Mouse (Mus musculus): Measurements from ENCODE around the gene Magea1. TPM values are rescaled to one million over a fixed set of nuclear protein-coding genes. Genes with fewer than 3 reads are reported as not detected.
"Not testable (repeated sequence)": the region's sequence is repeated elsewhere in the genome, so short reads cannot be mapped to it uniquely, and the experiment has no call there.

Gene Magea1
- not detected for polyA plus RNA-seq (2012; fragmentation: generic; extraction: Trizol)

DNA sequence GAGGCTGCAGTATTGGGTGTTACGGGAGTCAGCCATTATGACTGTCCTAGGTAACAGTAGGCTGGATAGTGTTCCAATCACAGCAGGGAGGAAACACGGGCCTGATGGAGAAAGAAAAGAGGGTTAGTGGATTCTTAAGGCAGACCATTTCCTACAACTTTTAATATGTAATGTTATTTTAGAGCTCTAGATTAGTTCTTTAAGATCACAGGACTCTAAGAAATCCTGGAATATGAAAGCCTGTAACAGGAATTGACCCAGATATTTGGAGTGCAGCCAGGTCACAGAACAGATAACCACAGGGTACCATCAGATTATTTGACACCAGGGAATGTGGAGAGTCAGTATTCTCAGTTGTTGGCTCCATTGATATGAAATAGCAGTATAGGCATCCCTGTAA, at the start of gene Magea1:
Magea1 (minus strand) TSS at position 101 of the 400 bp plus-strand sequence.
- H3K79me2 ChIP-seq (ENCODE audit: control insufficient read depth, insufficient read depth); H3K4me3 ChIP-seq; H3K27me3 ChIP-seq (ENCODE audit: control insufficient read depth, insufficient read depth, insufficient read length); H3ac ChIP-seq (ENCODE audit: control insufficient read depth, insufficient read length); H3K4me2 ChIP-seq (ENCODE audit: low read depth); H3K36me3 ChIP-seq (ENCODE audit: control insufficient read depth, insufficient read depth): not testable (repeated sequence)

DNA sequence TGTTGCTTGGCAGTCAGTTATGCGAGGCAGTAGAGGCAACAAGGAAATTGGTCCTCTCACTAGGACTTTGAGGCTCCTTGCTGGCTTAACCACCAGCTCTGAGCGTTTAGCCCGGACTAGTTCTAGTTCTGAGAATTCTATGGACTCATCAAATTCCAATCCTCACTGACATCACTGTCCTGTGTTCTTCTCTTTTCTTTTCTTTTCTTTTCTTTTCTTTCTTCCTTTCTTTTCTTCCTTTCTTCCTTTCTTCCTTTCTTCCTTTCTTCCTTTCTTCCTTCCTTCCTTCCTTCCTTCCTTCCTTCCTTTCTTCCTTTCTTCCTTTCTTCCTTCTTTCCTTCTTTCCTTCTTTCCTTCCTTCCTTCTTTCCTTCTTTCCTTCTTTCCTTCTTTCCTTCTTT, 38.7 kb upstream of the Magea1 start, which contains the start of gene Cldn34b2:
Cldn34b2 (minus strand) TSS at position 101 of the 400 bp plus-strand sequence.
- not testable (repeated sequence) for H3K4me3 ChIP-seq; H3K27me3 ChIP-seq (ENCODE audit: control insufficient read depth, insufficient read depth, insufficient read length); H3K4me2 ChIP-seq (ENCODE audit: low read depth); H3K36me3 ChIP-seq (ENCODE audit: control insufficient read depth, insufficient read depth); H3K79me2 ChIP-seq (ENCODE audit: control insufficient read depth, insufficient read depth); H3ac ChIP-seq (ENCODE audit: control insufficient read depth, insufficient read length)

DNA sequence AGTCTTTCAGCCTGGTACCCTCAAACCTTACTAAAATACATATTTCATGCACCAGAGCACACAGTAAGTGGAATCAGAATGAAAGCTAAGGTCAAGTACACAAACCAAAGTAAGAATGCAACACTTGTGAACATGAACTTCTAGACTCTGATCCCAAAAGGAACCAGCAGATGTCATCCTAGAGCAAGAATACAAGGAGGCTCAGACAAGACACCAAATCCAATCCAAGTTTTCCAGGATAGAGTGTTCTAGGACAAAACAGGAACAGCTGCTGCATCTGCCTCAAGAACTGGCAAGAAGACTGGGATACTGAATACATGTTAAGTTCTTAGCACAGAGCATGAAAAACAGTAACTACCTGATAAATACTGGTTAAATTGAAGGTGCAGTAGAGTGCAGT, 8.4 kb upstream of the Magea1 start:
- Histone ChIP-seq H3K27me3 (ENCODE audit: control insufficient read depth, insufficient read depth, insufficient read length) (no peaks in the 10 kb centered on the region), H3K4me3 (no peak overlapping the region), H3K79me2 (ENCODE audit: control insufficient read depth, insufficient read depth) (no peaks in the 10 kb centered on the region), H3K36me3 (ENCODE audit: control insufficient read depth, insufficient read depth) (no peaks in the 10 kb centered on the region), H3K4me2 (ENCODE audit: low read depth) (no peak overlapping the region), H3ac (ENCODE audit: control insufficient read depth, insufficient read length) (no peak overlapping the region)
- TF ChIP-seq TCF3 (IDR thresholded peaks at IDR 0.05; ENCODE audit: insufficient read length, low read depth): no peak
- no peak for TF ChIP-seq POLR2A (IDR thresholded peaks at IDR 0.05; ENCODE audit: insufficient read length, low read depth)
- TF ChIP-seq MAX (IDR thresholded peaks at IDR 0.05; ENCODE audit: low read depth): no peak
- no peak for TF ChIP-seq POLR2AphosphoS2 (IDR thresholded peaks at IDR 0.05; ENCODE audit: insufficient read length, low read depth)
- TF ChIP-seq SRF (IDR thresholded peaks at IDR 0.05; ENCODE audit: control insufficient read depth, insufficient read length, low read depth): no peak

DNA sequence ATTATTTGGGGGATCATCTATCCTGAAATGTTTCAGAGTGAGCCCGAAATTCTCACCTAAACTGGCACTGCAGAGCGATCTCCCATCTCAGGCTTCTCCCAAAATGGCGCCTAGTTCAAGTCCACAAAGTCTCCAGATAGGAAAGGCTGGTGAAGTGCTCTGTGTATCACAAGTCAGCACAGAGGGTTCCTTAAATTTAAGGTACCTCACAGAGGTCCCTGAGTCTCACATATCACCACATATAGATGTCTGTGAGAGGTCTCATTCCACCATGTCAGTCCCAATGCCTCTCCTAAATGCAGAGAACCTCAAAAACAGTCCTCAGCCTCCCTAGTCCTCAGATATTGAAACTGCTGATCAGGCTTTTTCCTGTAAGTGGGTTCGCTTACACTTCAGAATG, 4.0 kb upstream of the Magea1 start, which contains the start of gene Magea2:
Magea2 (minus strand) TSS at position 101 of the 400 bp plus-strand sequence.
- H3K79me2 ChIP-seq (ENCODE audit: control insufficient read depth, insufficient read depth); H3ac ChIP-seq (ENCODE audit: control insufficient read depth, insufficient read length); H3K36me3 ChIP-seq (ENCODE audit: control insufficient read depth, insufficient read depth); H3K4me3 ChIP-seq; H3K4me2 ChIP-seq (ENCODE audit: low read depth); H3K27me3 ChIP-seq (ENCODE audit: control insufficient read depth, insufficient read depth, insufficient read length): not testable (repeated sequence)

DNA sequence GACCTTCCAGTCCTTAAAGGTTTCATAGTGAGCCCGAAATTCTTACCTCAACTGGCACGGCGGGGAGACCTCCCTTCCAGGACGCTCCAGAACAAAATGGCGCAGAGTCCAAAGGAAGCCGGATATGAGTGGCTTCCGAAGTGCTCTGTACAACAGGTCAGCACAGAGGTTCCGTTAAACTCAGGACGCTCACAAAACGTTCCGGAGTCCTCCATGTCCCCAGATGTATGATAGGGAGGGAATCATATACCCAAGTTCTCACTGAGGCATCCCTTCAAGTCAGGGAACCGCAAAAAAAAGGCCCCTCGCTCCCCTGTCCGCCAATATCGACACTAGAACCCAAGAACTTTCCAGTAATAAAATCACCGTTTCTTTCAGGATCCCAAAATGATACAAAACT, 26.5 kb downstream of the Magea1 start, which contains the start of gene Magea5:
Magea5 (minus strand) TSS at position 101 of the 400 bp plus-strand sequence.
- not testable (repeated sequence) for H3K79me2 ChIP-seq (ENCODE audit: control insufficient read depth, insufficient read depth); H3K4me2 ChIP-seq (ENCODE audit: low read depth); H3ac ChIP-seq (ENCODE audit: control insufficient read depth, insufficient read length); H3K27me3 ChIP-seq (ENCODE audit: control insufficient read depth, insufficient read depth, insufficient read length); H3K4me3 ChIP-seq; H3K36me3 ChIP-seq (ENCODE audit: control insufficient read depth, insufficient read depth)

Other genes starting within 250 kb of the Magea1 start
- gene Cldn34b1, start 199.5 kb downstream of the Magea1 start, polyA plus RNA-seq (2012; fragmentation: generic; extraction: Trizol): not detected
- gene Magea6, start 153.8 kb downstream of the Magea1 start, polyA plus RNA-seq (2012; fragmentation: generic; extraction: Trizol): 0.08 TPM
- gene Magea3, start 140.3 kb downstream of the Magea1 start, polyA plus RNA-seq (2012; fragmentation: generic; extraction: Trizol): 0.14 TPM
- 2.6 TPM for gene Magea8, start 93.9 kb downstream of the Magea1 start, polyA plus RNA-seq (2012; fragmentation: generic; extraction: Trizol)
- gene Magea5, start 26.6 kb downstream of the Magea1 start, polyA plus RNA-seq (2012; fragmentation: generic; extraction: Trizol): 0.60 TPM
- gene Magea2, start 3.9 kb upstream of the Magea1 start, polyA plus RNA-seq (2012; fragmentation: generic; extraction: Trizol): 0.17 TPM
- not detected for gene Cldn34b2, start 38.6 kb upstream of the Magea1 start, polyA plus RNA-seq (2012; fragmentation: generic; extraction: Trizol)
- 305 TPM for gene Sat1, start 126.7 kb upstream of the Magea1 start, polyA plus RNA-seq (2012; fragmentation: generic; extraction: Trizol)
- 75.9 TPM for gene Acot9, start 172.7 kb upstream of the Magea1 start, polyA plus RNA-seq (2012; fragmentation: generic; extraction: Trizol)